Mouse (Mus musculus) kidney, postnatal 0 days (tissue): Measurements from ENCODE around the gene Gcm2. TPM values are rescaled to one million over a fixed set of nuclear protein-coding genes. Genes with fewer than 3 reads are reported as not detected.
A peak's percentile ranks its signal among the peaks of the same experiment; 100 is the strongest.

Experiments used
- ATAC-seq: fragments of 200-750 bp; cut with Nextera tagmentation; replicated peaks from 2 replicates; pipeline ENCODE4 v1.8.0; 2017; ENCODE audit warnings: low read depth, moderate number of reproducible peaks, moderate TSS enrichment, moderate library complexity; ENCODE audit not compliant: low FRiP score
- DNase-seq: peaks from one replicate; pipeline ENCODE4 v3.0.0-alpha.2; 2016; ENCODE audit warnings: low spot score
- H3K27ac ChIP-seq: fragments of 300-500 bp; sonication (generic); 2 replicates; pipeline ENCODE4 v1.5.1; 2014; ENCODE audit warnings: mild to moderate bottlenecking
- H3K27me3 ChIP-seq: fragments of 300-500 bp; sonication (generic); 2 replicates; pipeline ENCODE4 v1.6.1; 2014; ENCODE audit warnings: low read length, mixed read lengths; ENCODE audit not compliant: insufficient read depth
- H3K36me3 ChIP-seq: fragments of 300-500 bp; sonication (generic); 2 replicates; pipeline ENCODE4 v1.6.1; 2014; ENCODE audit warnings: low read length, mixed read lengths; ENCODE audit not compliant: insufficient read depth
- H3K4me1 ChIP-seq: fragments of 300-500 bp; sonication (generic); replicated peaks from 2 replicates; pipeline ENCODE4 v1.6.1; 2014; ENCODE audit warnings: antibody characterized with exemption, low read length, mixed read lengths; ENCODE audit not compliant: insufficient read depth
- H3K4me2 ChIP-seq: fragments of 300-500 bp; sonication (generic); 2 replicates; pipeline ENCODE4 v1.6.1; 2014; ENCODE audit warnings: mild to moderate bottlenecking, low read length, moderate library complexity, mixed read lengths
- H3K4me3 ChIP-seq: fragments of 300-500 bp; sonication (generic); replicated peaks from 2 replicates; pipeline ENCODE4 v1.5.1; 2014; ENCODE audit warnings: low read depth, low read length
- H3K9ac ChIP-seq: fragments of 300-500 bp; sonication (generic); 2 replicates; pipeline ENCODE4 v1.6.1; 2014; ENCODE audit warnings: low read depth, low read length
- H3K9me3 ChIP-seq: fragments of 300-500 bp; sonication (generic); replicated peaks from 2 replicates; pipeline ENCODE4 v1.6.1; 2016; ENCODE audit warnings: low read length, inconsistent platforms, mixed read lengths
- CTCF ChIP-seq: IDR thresholded peaks from 2 replicates; pipeline ENCODE4 v1.5.1; 2016; ENCODE audit warnings: antibody characterized with exemption, low read depth, mild to moderate bottlenecking, moderate library complexity
- WGBS: fragments of 180-500 bp; shearing (Covaris S2); extraction: QIAGEN DNeasy Blood & Tissue Kit; methylation state at CpG from one replicate; pipeline ENCODE4 v1.1.7; 2014; 5-methylcytosine and 5-hydroxymethylcytosine counted together
- polyA plus RNA-seq: library from polyadenylated mRNA; unstranded; fragments of >200 nt; fragmentation: Nextera tagmentation; extraction: Ambion mirVana; gene quantifications from 2 replicates; pipeline ENCODE4 v1.2.1, GENCODE M21; 2015

Gene Gcm2
- polyA plus RNA-seq, 1 experiment from 2014 or later, result not detected

GRCm38 (mm10) chr13:41084521-41084920, 26.3 kb downstream of the Gcm2 start:
- H3K9ac ChIP-seq, result no peak overlapping the region
- 89% methylated on average over 3 of the region's 3 CpGs for WGBS
- TF ChIP-seq CTCF, result no peak
- no peaks in the 10 kb centered on the region for H3K9me3 ChIP-seq
- no peak overlapping the region for H3K4me3 ChIP-seq
- ATAC-seq, result no peak
- no peak overlapping the region for H3K4me2 ChIP-seq
- H3K27me3 ChIP-seq, result no peaks in the 10 kb centered on the region
- no peak for DNase-seq
- H3K4me1 ChIP-seq, result 0 out of 2 replicates have a peak, but pooled peaks cover under 1% of the 10 kb centered on the region
- H3K36me3 ChIP-seq, result no peaks in the 10 kb centered on the region
- no peak overlapping the region for H3K27ac ChIP-seq

DNA sequence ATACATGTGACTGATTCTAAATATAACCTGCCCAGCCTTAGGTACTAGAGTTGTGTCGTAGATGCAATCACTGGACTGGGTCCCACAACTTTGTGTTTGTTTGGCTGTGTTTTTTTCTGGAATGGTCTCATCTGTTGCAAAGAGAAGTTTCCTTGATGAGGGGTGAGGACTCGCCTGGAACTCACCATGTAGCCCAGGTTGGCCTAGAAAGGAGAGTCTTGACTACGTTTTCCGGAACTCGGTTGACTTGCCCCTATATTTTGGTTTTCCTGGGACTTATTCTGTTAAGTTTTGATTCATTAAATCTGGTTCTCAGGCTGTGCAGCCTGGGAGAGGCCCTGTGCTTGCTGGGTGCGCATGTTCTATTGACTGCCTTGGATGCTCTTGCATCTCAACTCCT, 30.1 kb downstream of the Gcm2 start:
- H3K4me3 ChIP-seq, result no peak overlapping the region
- H3K4me2 ChIP-seq, result no peak overlapping the region
- TF ChIP-seq CTCF, result no peak

GRCm38 (mm10) chr13:41079859-41080258, 31.0 kb downstream of the Gcm2 start:
- Histone ChIP-seq H3K4me3 (no peak overlapping the region), H3K36me3 (no peaks in the 10 kb centered on the region), H3K27me3 (0 out of 2 replicates have a peak, but pooled peaks cover 3% of the 10 kb centered on the region), H3K9ac (no peak overlapping the region), H3K27ac (no peak overlapping the region), H3K4me1 (0 out of 2 replicates have a peak, but pooled peaks cover 4% of the 10 kb centered on the region), H3K9me3 (no peaks in the 10 kb centered on the region), H3K4me2 (peak overlapping the region; percentile 75; the same call in 1 of the 2 replicates)
- TF ChIP-seq CTCF, result no peak
- WGBS, result 66% methylated on average over 5 of the region's 5 CpGs
- DNase-seq (no peak), ATAC-seq (no peak)

More for the DNA sequence above, 30.1 kb downstream of the Gcm2 start:
- DNase-seq (no peak), ATAC-seq (no peak)
- Histone ChIP-seq H3K4me1 (0 out of 2 replicates have a peak, but pooled peaks cover 4% of the 10 kb centered on the region), H3K27ac (no peak overlapping the region), H3K27me3 (0 out of 2 replicates have a peak, but pooled peaks cover 3% of the 10 kb centered on the region), H3K36me3 (no peaks in the 10 kb centered on the region), H3K9ac (no peak overlapping the region), H3K9me3 (no peaks in the 10 kb centered on the region)
- 92% methylated on average over 6 of the region's 6 CpGs for WGBS

- 0 out of 2 replicates have a peak, but pooled peaks cover 4% of the 10 kb centered on the region for H3K4me1 ChIP-seq
- no peaks in the 10 kb centered on the region for H3K9me3 ChIP-seq
- peak within 1 kb of the TSS; percentile 39 for H3K4me3 ChIP-seq
- 0 out of 2 replicates have a peak within 1 kb of the TSS, but pooled peaks have one; percentile 13 for H3K9ac ChIP-seq
- no peaks in the 10 kb centered on the region for H3K36me3 ChIP-seq
- DNase-seq (peak; percentile 54), ATAC-seq (peak; percentile 86)
- under 1% methylated on average over 40 of the region's 40 CpGs for WGBS
- TF ChIP-seq CTCF, result no peak
- 0 out of 2 replicates have a peak, but pooled peaks cover 3% of the 10 kb centered on the region for H3K27me3 ChIP-seq
- H3K27ac ChIP-seq, result no peak within 1 kb of the TSS
- peak within 1 kb of the TSS; percentile 75 for H3K4me2 ChIP-seq
Measured at GRCm38 (mm10) chr13:41079421-41079780, 31.4 kb downstream of the Gcm2 start, which contains the start of gene Mak. Gene Mak, minus strand, starts transcription at chr13:41079706.

DNA sequence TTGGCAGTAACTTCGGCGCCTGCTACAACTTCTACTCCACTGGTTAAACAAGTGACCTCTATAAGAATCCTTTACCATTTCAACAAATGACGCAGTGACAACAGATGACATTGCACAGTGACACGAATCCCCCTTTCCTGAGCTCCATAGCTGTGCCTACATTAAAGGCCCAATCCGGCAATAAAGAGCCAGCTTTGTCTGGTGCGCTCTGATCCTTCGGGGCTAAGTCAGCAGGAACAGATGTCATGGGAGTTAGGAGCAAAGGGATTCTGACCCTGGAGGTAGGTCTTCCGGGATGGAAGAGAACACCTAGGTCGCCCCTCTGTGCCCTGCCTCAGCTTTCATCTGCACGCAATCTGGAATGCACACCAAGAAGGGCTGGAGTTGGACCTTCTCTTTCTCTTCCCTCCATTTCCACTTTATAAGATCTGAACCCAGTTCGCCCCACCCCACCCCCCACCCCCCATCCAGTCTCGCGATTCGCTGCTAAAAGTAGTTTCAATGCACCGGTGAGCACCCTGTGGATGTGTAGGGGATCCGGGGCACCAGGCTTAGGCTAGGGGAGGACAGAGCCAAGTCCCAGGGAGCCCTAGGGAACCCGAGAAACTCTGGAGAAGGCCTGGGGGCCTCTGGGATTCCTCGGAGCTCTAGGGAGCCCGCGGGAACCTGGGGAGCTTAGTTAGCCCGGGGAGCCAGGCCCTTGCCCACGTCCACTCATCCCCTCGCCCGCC, 32.0 kb downstream of the Gcm2 start:
- WGBS, result 9% methylated on average over 24 of the region's 24 CpGs
- no peaks in the 10 kb centered on the region for H3K9me3 ChIP-seq
- H3K27me3 ChIP-seq, result 0 out of 2 replicates have a peak, but pooled peaks cover 3% of the 10 kb centered on the region
- H3K4me3 ChIP-seq, result peak overlapping the region; percentile 39
- no peak for TF ChIP-seq CTCF
- DNase-seq (no peak), ATAC-seq (0 out of 2 replicates have a peak, but pooled peaks have one; percentile 9)
- H3K27ac ChIP-seq, result no peak overlapping the region
- H3K4me2 ChIP-seq, result peak overlapping the region; percentile 75
- H3K4me1 ChIP-seq, result 0 out of 2 replicates have a peak, but pooled peaks cover 4% of the 10 kb centered on the region
- 0 out of 2 replicates have a peak overlapping the region, but pooled peaks have one; percentile 13 for H3K9ac ChIP-seq
- no peaks in the 10 kb centered on the region for H3K36me3 ChIP-seq

DNA sequence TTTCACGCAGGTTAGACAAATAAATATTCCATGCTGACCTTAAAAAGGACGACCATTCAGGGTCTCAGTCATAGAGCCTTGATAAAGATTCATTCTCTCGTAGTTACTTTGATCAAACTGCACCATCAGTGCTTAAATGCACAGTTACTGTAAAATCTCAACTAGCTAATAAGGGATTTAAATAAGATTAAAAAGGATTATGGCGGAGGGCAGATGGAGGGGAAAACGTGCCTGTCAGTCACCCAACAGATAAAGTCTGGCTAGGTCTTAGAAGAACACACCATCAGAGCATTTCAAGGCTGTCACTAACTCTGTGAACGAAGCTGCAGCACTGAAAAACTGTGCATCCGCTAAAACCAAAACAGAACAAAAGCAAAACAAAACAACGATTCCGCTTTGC, 32.9 kb downstream of the Gcm2 start:
- no peak for TF ChIP-seq CTCF
- H3K27ac ChIP-seq, result no peak overlapping the region
- H3K4me3 ChIP-seq, result no peak overlapping the region
- H3K4me2 ChIP-seq, result no peak overlapping the region
- ATAC-seq (no peak), DNase-seq (no peak)
- H3K36me3 ChIP-seq, result no peaks in the 10 kb centered on the region
- H3K4me1 ChIP-seq, result 0 out of 2 replicates have a peak, but pooled peaks cover 4% of the 10 kb centered on the region
- H3K27me3 ChIP-seq, result 0 out of 2 replicates have a peak, but pooled peaks cover 3% of the 10 kb centered on the region
- no peak overlapping the region for H3K9ac ChIP-seq
- WGBS, result 72% methylated on average over 9 of the region's 9 CpGs
- H3K9me3 ChIP-seq, result no peaks in the 10 kb centered on the region
